Mouse (Mus musculus): ENCODE results near the gene Cacna1f.

Gene Cacna1f

GRCm38 (mm10) chrX:7606783-7607182 is at the start of gene Cacna1f:
Cacna1f (plus strand) TSS chrX:7607083.
- no peak for DNase-seq

DNA sequence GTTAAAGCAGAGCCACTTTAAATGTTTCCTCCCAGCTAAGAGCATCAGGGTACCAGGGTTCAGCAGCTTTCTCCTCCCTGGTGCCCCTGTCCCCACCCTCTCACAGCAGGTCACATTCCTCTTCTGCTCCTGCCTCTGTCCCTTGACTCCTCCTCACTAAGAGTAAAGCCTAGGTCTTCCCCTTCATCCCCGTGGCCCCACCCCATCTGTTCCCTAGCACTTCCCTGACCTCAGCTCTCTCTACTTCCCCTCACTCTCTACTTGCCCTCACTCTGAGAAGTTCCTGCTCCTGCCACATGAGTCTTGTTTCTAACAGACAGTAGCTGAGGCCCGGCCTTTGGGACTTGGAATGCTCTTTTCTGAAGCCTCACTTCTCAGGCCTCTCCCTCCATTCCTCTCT is 43.8 kb upstream of the Cacna1f start:
- no peak for DNase-seq

GRCm38 (mm10) chrX:7566352-7566751 is 40.5 kb upstream of the Cacna1f start:
- DNase-seq, result no peak

DNA sequence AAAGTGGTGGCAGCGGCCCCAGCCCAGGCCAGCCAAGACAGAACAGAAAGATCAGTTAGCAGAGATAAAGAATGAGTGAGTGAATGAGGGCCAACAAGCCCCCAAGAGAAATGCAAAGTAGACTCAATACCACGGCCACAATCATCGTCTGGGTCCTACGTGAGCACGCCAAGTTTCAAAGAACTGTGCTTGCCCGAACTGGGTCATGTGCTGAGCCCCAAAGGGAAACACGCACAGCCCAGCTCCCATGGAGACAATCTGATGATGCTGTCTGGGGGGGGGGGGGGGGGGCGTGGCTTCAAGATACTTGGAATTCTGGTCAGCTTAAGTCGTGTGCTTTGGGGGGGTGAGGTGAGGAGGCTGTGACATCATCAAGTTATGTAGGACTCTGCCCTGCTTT is 39.4 kb upstream of the Cacna1f start:
- no peak for DNase-seq

DNA sequence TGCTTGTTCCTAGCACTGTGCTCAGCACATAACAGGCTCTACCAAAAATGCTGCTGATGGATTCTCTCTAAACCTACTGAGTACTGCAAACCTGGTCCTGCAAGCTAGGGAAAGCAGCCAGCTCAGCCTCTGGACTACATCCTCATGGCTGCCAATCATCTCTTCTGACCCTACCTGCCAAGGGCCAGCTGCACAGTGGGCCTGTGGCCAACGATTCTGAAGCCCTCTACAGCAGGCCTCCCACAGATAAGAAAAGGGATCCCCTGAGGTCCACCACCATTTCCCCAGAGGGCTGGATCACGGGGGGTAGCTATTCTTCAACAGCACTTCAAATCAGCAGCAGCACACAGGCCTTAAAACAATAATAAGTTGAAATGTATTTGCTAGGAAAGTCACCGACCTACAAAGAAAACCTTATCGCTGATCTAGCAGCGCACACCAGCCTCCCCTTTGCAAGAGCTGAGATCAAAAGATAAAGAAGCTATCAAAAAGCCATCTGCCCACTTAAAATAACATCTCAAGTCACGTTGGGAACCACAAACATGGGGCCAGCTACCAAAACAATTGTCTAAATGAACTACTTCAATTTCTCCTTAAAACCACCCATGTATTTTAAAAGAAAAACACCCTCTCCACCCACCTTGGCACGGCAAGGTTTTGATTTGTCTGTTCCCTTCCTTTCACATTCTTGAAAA is 36.3 kb upstream of the Cacna1f start:
- DNase-seq, result no peak

DNA sequence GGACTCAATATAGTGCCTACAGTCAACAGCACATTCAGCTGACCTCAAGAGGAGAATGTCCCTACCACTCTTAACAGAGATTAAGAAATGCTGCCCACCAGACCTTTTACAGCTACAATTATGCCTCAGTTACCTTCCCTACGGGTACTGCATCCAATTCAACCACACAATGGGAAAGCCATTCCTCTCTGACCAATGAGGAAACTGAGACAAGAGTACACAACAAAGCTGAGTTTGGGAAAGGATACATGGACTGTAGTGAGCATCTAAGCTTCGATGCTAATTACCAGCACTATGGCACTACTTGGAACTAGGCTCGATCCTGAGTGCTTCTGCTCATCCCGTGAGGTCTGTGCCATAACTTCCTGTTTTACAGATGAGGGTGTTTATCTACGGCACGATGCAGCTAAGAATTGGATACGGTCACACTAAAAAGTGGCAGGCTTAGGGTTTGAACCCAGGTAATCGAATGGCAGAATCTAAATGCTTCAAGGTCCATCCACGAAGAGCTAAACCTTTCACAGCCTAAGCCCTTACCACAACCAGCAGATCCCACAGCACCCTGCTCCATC is 35.2 kb upstream of the Cacna1f start:
- no peak for DNase-seq

DNA sequence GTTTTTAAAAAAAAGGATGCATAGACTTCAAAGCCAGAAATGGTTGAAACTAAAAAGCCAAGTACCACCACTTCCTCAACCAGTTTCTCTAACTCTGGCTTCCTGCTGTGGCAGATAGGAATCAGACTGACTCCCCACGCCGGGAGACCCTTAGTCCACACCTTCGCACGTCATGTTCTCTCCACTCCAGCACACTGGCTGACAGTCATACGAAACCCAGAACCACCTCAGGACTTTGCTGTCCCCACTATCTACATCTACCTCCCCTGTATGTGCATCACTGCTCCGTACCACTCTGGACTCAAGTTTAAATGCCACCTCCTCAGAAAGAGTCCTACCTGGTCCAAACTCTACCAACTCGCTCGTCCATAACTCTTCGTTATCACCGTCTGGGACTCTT is 34.4 kb upstream of the Cacna1f start:
- no peak for DNase-seq

GRCm38 (mm10) chrX:7573176-7574086 is 33.5 kb upstream of the Cacna1f start, which contains the start of gene Foxp3:
Foxp3 (plus strand) TSS chrX:7573644.
- peak; percentile 9 to 39 for DNase-seq

DNA sequence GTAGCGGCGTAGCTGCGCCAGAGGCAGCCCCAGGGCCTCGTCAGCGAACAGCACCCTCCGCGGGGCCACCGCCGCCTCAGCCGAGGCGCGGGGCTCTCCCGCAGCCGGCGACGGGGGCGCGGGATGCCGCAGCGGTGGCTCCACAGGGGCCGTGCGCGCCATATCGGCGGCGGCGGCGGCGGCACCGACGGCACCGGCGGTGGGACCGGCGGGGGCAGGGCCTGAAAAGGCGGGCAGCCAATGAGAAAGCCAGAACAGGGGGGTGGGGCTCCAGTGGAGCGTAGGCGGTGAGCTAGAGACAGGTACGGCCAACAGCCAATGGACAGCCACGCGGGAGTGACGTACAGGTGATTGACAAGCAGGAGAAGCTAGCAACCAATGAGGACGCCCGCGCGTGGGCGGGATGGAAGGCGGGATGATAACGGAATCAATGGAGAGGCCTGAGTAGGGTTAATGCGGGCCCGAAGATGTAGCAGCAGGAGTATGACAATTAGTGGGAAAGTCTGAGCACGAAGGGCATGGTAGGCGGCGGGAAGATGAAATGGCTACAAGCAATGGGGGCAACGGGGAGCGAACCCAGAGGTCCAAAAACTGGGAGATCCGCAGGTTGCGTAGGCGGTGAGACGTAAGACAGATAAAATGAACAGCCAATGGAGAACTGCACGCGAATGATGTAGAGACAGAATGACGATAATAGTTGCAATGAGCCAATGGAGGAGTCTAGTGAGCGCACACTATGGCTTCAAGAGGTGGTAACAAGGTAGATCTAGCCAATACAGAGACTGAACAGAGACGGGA is 32.6 kb upstream of the Cacna1f start, which contains the start of gene Ppp1r3f:
Gene Ppp1r3f (minus strand): TSS at position 197 of the 798 bp plus-strand sequence.
- peak; percentile 89 to 95 for DNase-seq

GRCm38 (mm10) chrX:7574885-7575231 is 32.0 kb upstream of the Cacna1f start:
- no peak for DNase-seq

DNA sequence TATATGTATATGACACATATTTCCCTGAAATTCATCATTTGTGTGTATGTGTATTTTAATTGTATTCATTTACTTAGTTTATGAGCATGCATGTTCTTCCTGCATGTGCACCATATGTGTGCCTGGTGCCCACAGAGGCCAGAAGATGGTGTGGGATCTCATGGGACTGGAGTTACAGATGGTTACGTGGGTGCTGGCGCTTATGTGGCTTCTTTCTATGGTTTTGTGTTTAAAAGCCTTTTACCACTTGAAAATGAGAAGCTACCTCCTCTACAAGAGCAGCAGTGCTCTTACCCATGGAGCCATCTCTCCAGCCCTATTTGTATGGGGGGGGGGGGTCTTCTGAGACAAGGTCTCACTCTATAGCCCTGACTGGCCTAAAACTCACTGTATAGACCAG is 25.7 kb upstream of the Cacna1f start:
- DNase-seq, result no peak

- DNase-seq, result no peak
Measured at GRCm38 (mm10) chrX:7583881-7584280, 23.0 kb upstream of the Cacna1f start.

DNA sequence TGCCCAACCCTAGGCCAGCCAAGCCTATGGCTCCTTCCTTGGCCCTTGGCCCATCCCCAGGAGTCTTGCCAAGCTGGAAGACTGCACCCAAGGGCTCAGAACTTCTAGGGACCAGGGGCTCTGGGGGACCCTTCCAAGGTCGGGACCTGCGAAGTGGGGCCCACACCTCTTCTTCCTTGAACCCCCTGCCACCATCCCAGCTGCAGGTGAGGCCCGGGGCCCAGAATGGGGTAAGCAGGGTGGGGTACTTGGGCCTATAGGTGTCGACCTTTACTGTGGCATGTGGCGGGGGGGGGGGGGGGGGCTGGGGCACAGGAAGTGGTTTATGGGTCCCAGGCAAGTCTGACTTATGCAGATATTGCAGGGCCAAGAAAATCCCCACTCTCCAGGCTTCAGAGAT is 20.5 kb upstream of the Cacna1f start:
- peak in 1 of 2 experiments; percentile 8 for DNase-seq

DNA sequence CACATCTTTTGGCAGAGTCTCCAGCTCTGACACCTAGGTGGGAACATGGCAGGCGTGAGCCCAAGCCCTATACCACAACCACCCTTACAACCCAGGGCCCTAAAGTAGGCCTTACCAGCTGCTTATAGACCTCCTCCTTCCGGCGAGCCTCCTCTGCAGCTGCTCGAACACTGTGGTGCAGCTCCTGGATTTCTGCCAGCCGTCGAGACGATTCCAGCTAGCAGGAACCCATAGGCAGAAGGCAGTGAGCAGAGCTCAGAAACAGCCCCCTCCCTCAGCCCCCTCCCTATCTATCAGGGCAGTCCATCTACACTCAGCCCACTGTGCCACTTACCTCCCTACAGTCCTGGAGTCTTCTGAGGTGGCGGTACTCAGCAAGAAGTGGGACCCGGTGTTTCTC is 11.5 kb upstream of the Cacna1f start:
- no peak for DNase-seq

DNA sequence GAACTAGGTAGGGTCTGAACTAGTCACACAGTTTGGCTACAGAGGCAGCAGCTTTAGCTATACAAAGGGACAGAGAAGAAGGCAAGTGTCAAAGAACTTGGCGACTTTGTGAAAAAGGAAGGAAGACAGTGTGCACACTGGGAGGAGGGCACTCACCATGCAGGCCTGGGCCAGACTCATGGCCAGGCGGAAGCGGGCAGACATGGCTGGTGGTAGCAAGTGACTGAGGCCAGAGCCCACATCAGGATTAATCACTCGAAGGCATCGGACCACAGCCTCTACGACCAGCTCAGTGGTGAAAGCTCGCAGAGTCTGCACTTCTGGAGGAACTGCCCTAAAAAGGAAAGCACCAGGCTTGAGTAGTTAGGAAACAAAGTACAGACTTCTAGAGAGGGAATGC is 2.9 kb upstream of the Cacna1f start:
- no peak for DNase-seq

- peak; percentile 62 to 71 for DNase-seq
Measured at GRCm38 (mm10) chrX:7604879-7605574, 1.9 kb upstream of the Cacna1f start, which contains the start of gene Ccdc22. Ccdc22 (minus strand) TSS chrX:7605517.

GRCm38 (mm10) chrX:7605575-7605941 is 1.3 kb upstream of the Cacna1f start:
- DNase-seq, result no peak

- no peak for DNase-seq
Measured at GRCm38 (mm10) chrX:7610035-7610434, 3.2 kb downstream of the Cacna1f start.

GRCm38 (mm10) chrX:7610536-7611258 is 3.8 kb downstream of the Cacna1f start:
- no peak for DNase-seq

GRCm38 (mm10) chrX:7617889-7618551 is 11.1 kb downstream of the Cacna1f start:
- DNase-seq, result no peak

DNA sequence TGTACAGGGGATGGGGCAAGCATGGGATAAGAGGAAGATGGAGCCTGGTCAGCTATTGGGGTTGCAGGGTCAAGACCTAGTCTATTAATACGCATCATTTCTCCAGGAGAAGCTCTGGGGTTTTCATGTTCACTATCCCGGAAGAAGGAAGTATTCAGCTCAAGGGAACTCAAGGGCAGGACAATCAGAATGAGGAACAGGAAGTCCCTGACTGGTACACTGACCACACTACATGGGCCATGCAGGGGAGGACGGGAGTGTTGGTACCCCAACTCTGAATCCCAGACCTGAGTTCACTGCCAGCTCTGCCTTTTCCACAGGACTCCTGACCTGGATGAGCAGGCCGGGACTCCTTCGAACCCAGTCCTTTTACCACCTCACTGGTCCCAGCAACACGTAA is 25.7 kb downstream of the Cacna1f start:
- DNase-seq, result no peak
